Mouse (Mus musculus): ENCODE results near the gene Sdc4. TPM values are rescaled to one million over a fixed set of nuclear protein-coding genes. Genes with fewer than 3 reads are reported as not detected.

Gene Sdc4
- polyA plus RNA-seq, 1 experiment: 0.03 TPM

DNA sequence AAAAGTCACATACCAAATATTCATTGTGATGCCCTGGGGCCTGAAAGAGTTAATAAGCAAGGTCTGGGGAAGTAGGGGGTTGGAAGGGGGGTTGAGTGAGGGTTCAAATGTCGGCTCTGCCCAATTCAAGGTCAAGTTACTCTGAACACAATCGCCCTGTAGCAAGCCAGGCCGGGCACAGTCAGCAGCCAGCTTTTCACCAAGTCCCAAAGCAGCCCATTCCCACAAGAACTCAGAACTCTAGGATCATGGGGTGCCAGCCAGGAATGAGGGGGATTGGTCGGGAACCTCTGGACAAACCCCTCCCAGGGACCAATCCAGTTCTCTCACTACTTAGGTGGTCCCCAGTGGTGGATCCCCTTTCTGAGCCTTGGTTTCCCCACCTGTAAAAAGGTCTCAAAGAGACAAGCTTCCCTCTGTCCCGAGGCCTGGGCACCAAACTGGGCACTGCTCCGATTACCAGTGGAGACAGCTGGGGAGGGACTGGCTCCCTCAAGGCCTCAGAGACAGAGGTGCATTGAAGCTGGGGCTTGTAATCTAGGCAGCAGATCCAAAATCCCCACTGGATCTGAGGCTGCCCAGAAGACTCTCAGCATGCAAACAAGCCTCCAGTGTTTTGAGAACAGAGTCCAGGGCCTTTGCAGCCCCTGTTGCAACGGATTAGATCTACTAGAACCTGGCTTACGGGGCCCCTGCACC is 7.3 kb downstream of the Sdc4 start:
- no peaks in the 10 kb centered on the region for H3K4me1 ChIP-seq (ENCODE audit: control insufficient read depth)
- peaks cover 9% of the 10 kb centered on the region for H3K27me3 ChIP-seq (ENCODE audit: control insufficient read depth)
- H3K9me3 ChIP-seq (ENCODE audit: control insufficient read depth, low read length): no peaks in the 10 kb centered on the region
- no peaks in the 10 kb centered on the region; the same call in 1 of the 2 replicates for H3K36me3 ChIP-seq (ENCODE audit: control insufficient read depth)
- no peak overlapping the region for H3K4me3 ChIP-seq (replicated peaks)
- no peak for TF ChIP-seq TAL1 (IDR thresholded peaks at IDR 0.05; ENCODE audit: low read length)
- TF ChIP-seq GATA1 (IDR thresholded peaks at IDR 0.05; ENCODE audit: low read length): no peak

DNA sequence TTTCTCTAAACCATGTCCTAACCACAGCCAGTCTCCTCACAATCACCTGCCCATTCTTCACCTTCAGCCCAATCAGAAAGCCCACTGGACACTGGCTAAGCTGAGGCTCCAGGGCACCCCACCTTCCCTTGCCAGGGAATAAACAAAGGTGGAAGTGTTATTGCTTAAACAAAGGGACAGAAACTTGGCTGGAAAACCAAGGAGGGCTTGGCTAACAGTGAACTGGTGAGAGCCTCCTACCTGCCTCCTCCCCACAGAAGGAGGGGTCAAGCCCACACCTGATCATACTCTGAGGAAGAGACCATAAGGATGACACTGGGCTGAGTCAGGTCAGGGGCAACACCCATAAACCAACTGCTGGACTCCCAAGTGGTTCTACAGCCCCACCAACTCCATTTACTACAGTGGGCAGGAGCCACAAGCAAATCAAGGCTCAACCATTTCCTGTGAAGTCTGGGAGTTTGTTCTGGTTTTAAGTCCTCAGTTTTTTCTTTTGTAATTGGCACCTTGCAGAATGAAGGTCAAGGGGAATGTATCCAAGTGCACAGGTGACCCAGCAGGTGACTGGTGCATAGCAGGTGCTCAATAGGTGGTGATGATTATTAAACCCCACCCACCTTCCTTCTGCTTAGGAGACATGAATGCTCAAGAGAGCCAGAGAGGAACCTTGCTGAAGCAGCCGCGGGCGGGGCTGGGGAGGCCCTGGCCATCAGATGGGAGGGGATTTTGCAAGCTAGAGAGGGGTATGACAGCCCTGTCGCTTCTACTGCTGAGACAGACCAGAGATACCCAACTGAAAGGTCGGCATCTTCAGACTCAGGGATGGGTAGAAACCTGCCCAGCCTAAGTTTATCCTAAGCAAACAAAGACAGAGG is 8.2 kb downstream of the Sdc4 start:
- Histone ChIP-seq H3K27me3 (ENCODE audit: control insufficient read depth) (peaks cover 4% of the 10 kb centered on the region; the same call in 1 of the 2 replicates), H3K9me3 (ENCODE audit: control insufficient read depth, low read length) (no peaks in the 10 kb centered on the region), H3K36me3 (ENCODE audit: control insufficient read depth) (no peaks in the 10 kb centered on the region; the same call in 1 of the 2 replicates), H3K4me1 (ENCODE audit: control insufficient read depth) (no peaks in the 10 kb centered on the region), H3K4me3 (replicated peaks) (no peak overlapping the region)
- no peak for TF ChIP-seq GATA1 (IDR thresholded peaks at IDR 0.05; ENCODE audit: low read length)
- no peak for TF ChIP-seq TAL1 (IDR thresholded peaks at IDR 0.05; ENCODE audit: low read length)

- Histone ChIP-seq H3K4me3 (replicated peaks) (no peak overlapping the region), H3K27me3 (ENCODE audit: control insufficient read depth) (peaks cover 6% of the 10 kb centered on the region; the same call in 1 of the 2 replicates), H3K4me1 (ENCODE audit: control insufficient read depth) (no peaks in the 10 kb centered on the region), H3K9me3 (ENCODE audit: control insufficient read depth, low read length) (no peaks in the 10 kb centered on the region), H3K36me3 (ENCODE audit: control insufficient read depth) (no peaks in the 10 kb centered on the region)
- no peak for TF ChIP-seq GATA1 (IDR thresholded peaks at IDR 0.05; ENCODE audit: low read length)
Measured at GRCm38 (mm10) chr2:164434681-164435080, 9.0 kb downstream of the Sdc4 start.

GRCm38 (mm10) chr2:164433278-164433895 is 10.3 kb downstream of the Sdc4 start:
- Histone ChIP-seq H3K9me3 (ENCODE audit: control insufficient read depth, low read length) (no peaks in the 10 kb centered on the region), H3K27me3 (ENCODE audit: control insufficient read depth) (peaks cover 7% of the 10 kb centered on the region; the same call in 1 of the 2 replicates), H3K36me3 (ENCODE audit: control insufficient read depth) (peaks cover 3% of the 10 kb centered on the region; the same call in 1 of the 2 replicates), H3K4me1 (ENCODE audit: control insufficient read depth) (no peaks in the 10 kb centered on the region), H3K4me3 (replicated peaks) (no peak overlapping the region)
- TF ChIP-seq TAL1 (IDR thresholded peaks at IDR 0.05; ENCODE audit: low read length): no peak
- TF ChIP-seq GATA1 (IDR thresholded peaks at IDR 0.05; ENCODE audit: low read length): no peak

GRCm38 (mm10) chr2:164432541-164433191 is 11.0 kb downstream of the Sdc4 start:
- Histone ChIP-seq H3K27me3 (ENCODE audit: control insufficient read depth) (peaks cover 7% of the 10 kb centered on the region; the same call in 1 of the 2 replicates), H3K4me3 (replicated peaks) (no peak overlapping the region), H3K4me1 (ENCODE audit: control insufficient read depth) (no peaks in the 10 kb centered on the region), H3K36me3 (ENCODE audit: control insufficient read depth) (peaks cover 3% of the 10 kb centered on the region; the same call in 1 of the 2 replicates), H3K9me3 (ENCODE audit: control insufficient read depth, low read length) (no peaks in the 10 kb centered on the region)
- no peak for TF ChIP-seq GATA1 (IDR thresholded peaks at IDR 0.05; ENCODE audit: low read length)
- no peak for TF ChIP-seq TAL1 (IDR thresholded peaks at IDR 0.05; ENCODE audit: low read length)

DNA sequence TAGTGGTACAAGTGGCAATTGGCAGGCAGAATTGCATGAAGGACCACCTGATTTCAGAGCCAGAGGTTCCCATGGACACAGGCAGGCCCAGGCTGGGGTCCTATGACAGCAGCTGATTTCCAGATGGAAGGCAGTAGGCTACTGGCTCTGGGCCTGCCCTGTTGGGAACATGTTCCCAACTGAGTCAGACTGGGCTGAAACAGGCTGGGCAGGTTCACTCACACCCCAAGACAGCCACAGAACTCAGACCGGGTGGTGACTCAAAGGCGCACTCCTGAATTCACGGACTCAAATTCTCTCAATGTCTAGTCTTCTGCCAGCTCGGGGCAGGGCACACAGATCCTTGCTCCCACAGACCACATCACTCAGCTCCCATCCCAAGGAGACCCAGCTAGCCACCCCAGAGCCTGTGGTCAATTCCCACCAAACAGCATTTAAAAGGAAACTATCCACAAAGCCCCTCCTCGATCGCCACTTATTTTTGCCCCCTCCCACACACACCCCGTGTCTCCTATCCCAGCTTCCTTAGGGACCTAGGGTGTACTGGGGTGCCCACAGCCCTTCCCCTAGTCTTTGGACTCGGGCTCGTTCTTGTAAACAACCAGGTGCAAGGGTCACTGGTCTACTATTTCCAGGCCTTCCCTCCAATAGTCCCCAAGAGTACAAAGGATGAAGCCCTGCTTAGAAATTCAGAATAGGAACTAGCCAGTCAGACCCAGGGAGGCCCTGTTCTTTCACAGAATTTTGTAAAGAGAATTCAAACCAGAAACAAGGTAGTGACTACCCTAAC is 11.8 kb downstream of the Sdc4 start:
- H3K36me3 ChIP-seq (ENCODE audit: control insufficient read depth): peaks cover 3% of the 10 kb centered on the region; the same call in 1 of the 2 replicates
- H3K9me3 ChIP-seq (ENCODE audit: control insufficient read depth, low read length): no peaks in the 10 kb centered on the region
- H3K27me3 ChIP-seq (ENCODE audit: control insufficient read depth): peaks cover 6% of the 10 kb centered on the region; the same call in 1 of the 2 replicates
- TF ChIP-seq GATA1 (IDR thresholded peaks at IDR 0.05; ENCODE audit: low read length): no peak
- no peak for TF ChIP-seq TAL1 (IDR thresholded peaks at IDR 0.05; ENCODE audit: low read length)
- H3K4me3 ChIP-seq (replicated peaks): no peak overlapping the region
- H3K4me1 ChIP-seq (ENCODE audit: control insufficient read depth): no peaks in the 10 kb centered on the region

- Histone ChIP-seq H3K4me1 (ENCODE audit: control insufficient read depth) (no peaks in the 10 kb centered on the region), H3K27me3 (ENCODE audit: control insufficient read depth) (peaks cover 7% of the 10 kb centered on the region; the same call in 1 of the 2 replicates), H3K9me3 (ENCODE audit: control insufficient read depth, low read length) (no peaks in the 10 kb centered on the region), H3K4me3 (replicated peaks) (no peak overlapping the region), H3K36me3 (ENCODE audit: control insufficient read depth) (peaks cover 6% of the 10 kb centered on the region; the same call in 1 of the 2 replicates)
- TF ChIP-seq GATA1 (IDR thresholded peaks at IDR 0.05; ENCODE audit: low read length) (no peak), TAL1 (IDR thresholded peaks at IDR 0.05; ENCODE audit: low read length) (no peak)
Measured at GRCm38 (mm10) chr2:164430697-164431096, 13.0 kb downstream of the Sdc4 start.
